Mouse (Mus musculus) kidney, adult 2 months (tissue): ENCODE measurements at regions not wholly inside any gene's neighbourhood (a gene's known extent, or its start where the extent isn't known, plus 50 kb on each side); places are given as distances from the start of the nearest gene placed in this dataset.

ENCODE experiments used
- CTCF ChIP-seq: fragments of 200-500 bp; conservative IDR thresholded peaks from 2 replicates; pipeline ENCODE4 v1.5.1; 2011; ENCODE audit warnings: low read depth, mild to moderate bottlenecking, control low read depth, low read length, moderate library complexity, mixed read lengths; ENCODE audit not compliant: insufficient read depth, insufficient read length
- POLR2A ChIP-seq: fragments of 200-500 bp; IDR thresholded peaks from one replicate; pipeline ENCODE4 v1.6.1; 2011; ENCODE audit warnings: low read depth, low read length, control low read depth

- TF ChIP-seq CTCF, result no peak
- no peak for TF ChIP-seq POLR2A
These were observed 186.7 kb downstream of the Satb1 start for GRCm38 (mm10) chr17:51646416-51646815.
